Mouse (Mus musculus) MEL (cell line): ENCODE measurements around the gene Defa25. TPM values are rescaled to one million over a fixed set of nuclear protein-coding genes. Genes with fewer than 3 reads are reported as not detected.

Source experiments
- polyA plus RNA-seq, 2 experiments: library from polyadenylated mRNA; stranded (reverse) in 1 of 2; unstranded in 1 of 2; fragments of >175 nt in 1 of 2; fragments of >200 nt in 1 of 2; gene quantifications; 2 replicates each; pipeline versions ENCODE4 v1.2.1 to v1.2.4; 2012; ENCODE audit warnings: low replicate concordance in 2 of 2, low read depth in 1 of 2; ENCODE audit not compliant: insufficient read length in 2 of 2, insufficient read depth in 1 of 2, missing spikeins in 1 of 2
- total RNA-seq: library from RNA; depleted of rRNA; stranded (reverse); fragments of 300-350 nt; gene quantifications from 2 replicates; pipeline ENCODE4 v1.2.3, GENCODE M21; 2012; rRNA removed

Defa25 gene
- total and polyA plus RNA-seq, 3 experiments, result not detected

Other genes starting within 250 kb of the Defa25 start
- gene Defb33, start 191.8 kb upstream of the Defa25 start, total RNA-seq, result not detected in 2 replicates
- gene Defb33, start 191.8 kb upstream of the Defa25 start, polyA plus RNA-seq, result not detected
- not detected in 2 replicates for gene Gm15056, start 181.8 kb upstream of the Defa25 start, total RNA-seq
- gene Gm15056, start 181.8 kb upstream of the Defa25 start, polyA plus RNA-seq, result not detected
- gene Gm6040, start 162.4 kb upstream of the Defa25 start, total RNA-seq, result not detected in 2 replicates
- not detected for gene Gm6040, start 162.4 kb upstream of the Defa25 start, polyA plus RNA-seq
- not detected in 2 replicates for gene AY761185, start 139.7 kb upstream of the Defa25 start, total RNA-seq
- not detected for gene AY761185, start 139.7 kb upstream of the Defa25 start, polyA plus RNA-seq
- not detected in 2 replicates for gene Defa21, start 58.9 kb upstream of the Defa25 start, total RNA-seq
- gene Defa21, start 58.9 kb upstream of the Defa25 start, polyA plus RNA-seq, result not detected
- gene Defa23, start 29.4 kb upstream of the Defa25 start, total RNA-seq, result not detected in 2 replicates
- not detected for gene Defa23, start 29.4 kb upstream of the Defa25 start, polyA plus RNA-seq
- gene Defa35, start 19.4 kb upstream of the Defa25 start, total RNA-seq, result not detected in 2 replicates
- not detected for gene Defa35, start 19.4 kb upstream of the Defa25 start, polyA plus RNA-seq
- gene Gm14851, start 11.6 kb downstream of the Defa25 start, total RNA-seq, result not detected in 2 replicates
- gene Gm14851, start 11.6 kb downstream of the Defa25 start, polyA plus RNA-seq, result not detected
- not detected in 2 replicates for gene Defa30, start 50.2 kb downstream of the Defa25 start, total RNA-seq
- gene Defa30, start 50.2 kb downstream of the Defa25 start, polyA plus RNA-seq, result not detected
- gene Defa22, start 77.8 kb downstream of the Defa25 start, total RNA-seq, result not detected in 2 replicates
- not detected for gene Defa22, start 77.8 kb downstream of the Defa25 start, polyA plus RNA-seq
- gene Defa31, start 107.2 kb downstream of the Defa25 start, total RNA-seq, result not detected in 2 replicates
- not detected for gene Defa31, start 107.2 kb downstream of the Defa25 start, polyA plus RNA-seq
- not detected in 2 replicates for gene Gm15293, start 117.1 kb downstream of the Defa25 start, total RNA-seq
- not detected for gene Gm15293, start 117.1 kb downstream of the Defa25 start, polyA plus RNA-seq
- gene Gm15292, start 165.3 kb downstream of the Defa25 start, total RNA-seq, result not detected in 2 replicates
- gene Gm15292, start 165.3 kb downstream of the Defa25 start, polyA plus RNA-seq, result not detected
- not detected in 2 replicates for gene Defa27, start 231.1 kb downstream of the Defa25 start, total RNA-seq
- not detected for gene Defa27, start 231.1 kb downstream of the Defa25 start, polyA plus RNA-seq
- gene Defa29, start 242.6 kb downstream of the Defa25 start, total RNA-seq, result not detected in 2 replicates
- gene Defa29, start 242.6 kb downstream of the Defa25 start, polyA plus RNA-seq, result not detected